Mouse (Mus musculus): ENCODE results near the gene Zfp821.

Gene Zfp821

DNA sequence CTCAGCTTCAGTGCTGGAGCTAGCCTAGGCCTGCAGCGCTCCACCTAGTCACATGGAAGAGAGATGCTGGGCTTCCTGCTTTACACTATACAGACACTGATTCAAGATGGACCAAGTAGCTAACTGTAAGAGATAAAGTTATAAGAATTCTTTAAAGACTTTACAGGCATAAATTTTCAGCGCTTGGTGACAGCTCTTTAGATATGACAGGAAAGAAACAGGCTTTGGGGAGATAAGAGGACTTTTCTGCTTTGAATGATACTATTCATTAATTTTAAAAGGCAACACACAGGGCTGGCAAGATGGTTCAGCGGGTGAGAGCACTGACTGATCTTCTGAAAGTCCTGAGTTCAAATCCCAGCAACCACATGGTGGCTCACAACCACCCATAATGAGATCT lies 6.9 kb upstream of the Zfp821 start:
- no peak for TF ChIP-seq GATA4 (IDR thresholded peaks at IDR 0.05; ENCODE audit: insufficient replicate concordance, low read length)

DNA sequence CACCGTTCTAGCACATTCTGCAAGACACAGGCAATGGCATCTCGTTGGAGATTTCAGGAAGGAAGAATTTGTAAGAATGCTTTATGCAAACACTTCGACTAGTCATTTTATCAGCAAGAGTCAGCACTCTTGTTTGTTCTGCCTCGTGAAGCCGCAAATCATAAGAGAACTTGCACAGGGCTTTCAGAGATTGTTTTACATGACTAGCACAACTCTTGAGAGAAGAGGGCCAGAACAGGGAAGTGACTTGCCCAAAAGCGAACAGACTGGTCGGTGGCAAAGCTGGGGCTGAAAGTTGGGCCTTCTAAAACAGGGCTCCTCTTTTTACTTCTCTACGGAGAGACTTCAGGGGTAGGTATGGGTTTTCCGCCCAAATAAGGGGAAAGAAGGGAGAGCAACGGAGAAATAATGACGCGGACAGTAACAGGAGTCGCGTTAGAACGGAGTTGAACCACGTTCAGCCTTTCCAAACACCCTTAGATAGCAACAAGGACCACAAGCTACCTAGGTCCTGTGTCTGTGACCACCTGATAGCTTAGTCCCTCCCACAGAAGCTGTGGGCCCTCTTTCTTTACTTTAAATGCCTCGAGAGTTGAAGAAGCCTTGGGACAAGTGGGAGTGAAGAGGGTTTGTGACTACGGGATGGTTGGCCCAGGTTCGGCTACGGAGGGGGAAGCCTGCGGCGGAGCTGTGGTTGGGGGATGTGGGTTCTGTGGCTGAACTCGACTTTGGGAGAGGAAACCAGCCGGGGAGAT lies 604 bp upstream of the Zfp821 start:
- no peak for TF ChIP-seq GATA4 (IDR thresholded peaks at IDR 0.05; ENCODE audit: insufficient replicate concordance, low read length)

DNA sequence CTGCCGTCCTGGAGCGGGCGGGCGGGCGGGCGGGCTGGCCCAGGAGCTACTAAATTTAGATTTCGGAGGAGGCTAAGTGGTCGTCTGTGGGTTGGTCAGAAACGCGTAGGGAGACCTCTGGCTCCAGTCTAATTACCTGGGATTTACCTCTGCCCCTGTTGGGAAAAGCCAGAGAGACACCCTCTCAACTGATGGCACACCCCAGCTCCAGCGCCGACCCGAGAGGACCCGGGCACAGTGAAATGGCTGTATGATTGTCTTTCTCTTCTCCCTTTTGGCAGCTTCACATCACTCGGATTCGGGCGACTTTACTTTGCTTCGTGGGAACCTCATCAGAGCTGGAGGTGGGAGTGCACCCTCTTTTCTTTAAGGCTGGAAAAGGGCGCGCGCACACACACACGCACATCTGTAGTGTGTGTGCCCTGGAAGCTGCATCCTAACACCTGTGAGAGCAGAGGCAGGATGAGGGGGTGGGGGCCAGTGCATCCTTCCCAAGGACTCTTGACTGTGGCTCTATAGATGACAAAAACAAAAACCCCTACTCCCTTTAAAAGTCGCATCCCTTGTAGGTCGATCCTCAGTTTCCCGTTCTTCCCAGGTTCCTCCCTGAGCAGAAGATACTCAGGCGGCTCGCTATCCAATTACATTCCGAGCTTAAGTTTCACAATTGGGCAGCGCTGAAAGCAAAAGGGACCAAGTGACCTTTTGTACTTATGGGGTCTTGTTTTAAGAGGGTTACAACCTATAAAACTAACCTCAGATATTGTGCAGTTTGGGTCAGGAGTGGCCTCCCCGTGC lies 929 bp downstream of the Zfp821 start:
- TF ChIP-seq GATA4 (IDR thresholded peaks at IDR 0.05; ENCODE audit: insufficient replicate concordance, low read length), result no peak

DNA sequence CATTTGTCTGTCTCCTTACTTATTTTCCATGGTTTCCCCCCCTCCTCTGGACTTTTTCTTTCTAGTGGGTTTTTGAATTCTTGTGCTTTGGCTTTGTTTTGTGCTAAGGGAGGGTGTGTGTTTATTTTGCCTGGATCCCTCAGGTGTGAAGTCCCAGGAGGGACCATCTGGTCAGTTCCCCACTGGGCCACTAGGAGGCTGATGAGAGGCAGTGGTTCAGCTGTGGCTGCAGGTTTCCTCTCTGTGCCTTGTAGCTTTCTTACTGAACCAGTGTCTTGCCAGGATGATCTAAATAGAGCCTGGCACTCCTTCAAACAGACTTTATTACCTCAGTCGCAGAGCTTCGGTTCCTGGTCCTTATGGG lies 1.5 kb downstream of the Zfp821 start:
- TF ChIP-seq GATA4 (IDR thresholded peaks at IDR 0.05; ENCODE audit: insufficient replicate concordance, low read length), result no peak

DNA sequence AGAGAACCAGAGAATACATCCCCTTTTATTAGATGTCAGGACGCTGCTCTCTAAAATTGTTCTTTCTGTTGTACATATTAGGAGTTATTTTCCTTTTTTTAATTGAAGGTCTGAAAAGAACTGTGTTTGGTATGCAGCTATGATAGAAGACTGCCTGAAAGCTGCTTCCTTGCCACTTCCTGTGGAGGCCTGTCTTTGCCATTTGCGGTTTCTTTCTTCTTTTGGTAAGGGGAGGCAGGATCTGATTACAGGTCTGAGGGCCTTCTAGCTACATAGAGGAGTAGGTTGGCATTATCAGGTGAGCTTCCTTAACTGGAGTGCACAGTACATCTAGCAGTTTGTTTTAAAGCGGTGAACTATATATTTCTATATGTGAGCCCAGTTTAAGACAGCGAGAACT lies 2.6 kb downstream of the Zfp821 start:
- TF ChIP-seq GATA4 (IDR thresholded peaks at IDR 0.05; ENCODE audit: insufficient replicate concordance, low read length), result no peak

DNA sequence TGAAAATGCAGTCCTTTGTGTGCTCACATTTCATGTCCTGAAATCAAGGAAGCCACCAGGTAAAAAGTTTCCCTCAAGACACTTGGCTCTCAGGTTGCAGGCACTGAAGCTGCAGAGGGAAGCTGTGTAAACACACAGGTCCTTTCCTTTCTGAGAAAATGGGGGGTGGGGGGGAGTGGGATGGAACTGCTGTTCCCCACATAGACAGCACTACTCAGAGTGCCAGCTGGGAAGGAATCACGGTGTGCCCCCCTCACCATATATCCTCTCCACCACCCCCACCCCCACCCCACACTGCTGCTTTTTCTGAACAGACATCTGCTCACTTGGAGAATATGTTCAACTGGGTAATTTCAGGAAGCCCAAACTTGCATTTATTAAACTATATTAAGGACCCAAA lies 7.2 kb downstream of the Zfp821 start:
- TF ChIP-seq GATA4 (IDR thresholded peaks at IDR 0.05; ENCODE audit: insufficient replicate concordance, low read length), result no peak

DNA sequence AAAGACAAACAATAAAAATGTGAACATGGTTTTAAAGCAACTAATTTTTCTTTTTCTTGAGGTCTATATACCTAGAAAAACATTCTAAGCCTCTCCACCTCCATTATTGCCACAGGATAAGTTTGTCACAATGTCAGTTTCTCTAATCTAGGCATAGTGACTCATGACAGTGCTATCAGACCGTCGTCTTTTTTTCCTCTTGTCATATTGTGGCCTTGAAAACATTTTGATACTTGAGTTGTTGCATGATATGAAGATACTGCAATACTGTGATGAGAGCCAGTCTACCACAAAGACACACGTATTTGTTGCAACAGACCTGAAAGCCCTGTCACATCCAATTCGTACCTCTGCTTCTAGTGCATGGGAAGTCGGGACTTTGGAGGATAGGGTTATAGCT lies 9.6 kb downstream of the Zfp821 start:
- TF ChIP-seq GATA4 (IDR thresholded peaks at IDR 0.05; ENCODE audit: insufficient replicate concordance, low read length), result no peak

DNA sequence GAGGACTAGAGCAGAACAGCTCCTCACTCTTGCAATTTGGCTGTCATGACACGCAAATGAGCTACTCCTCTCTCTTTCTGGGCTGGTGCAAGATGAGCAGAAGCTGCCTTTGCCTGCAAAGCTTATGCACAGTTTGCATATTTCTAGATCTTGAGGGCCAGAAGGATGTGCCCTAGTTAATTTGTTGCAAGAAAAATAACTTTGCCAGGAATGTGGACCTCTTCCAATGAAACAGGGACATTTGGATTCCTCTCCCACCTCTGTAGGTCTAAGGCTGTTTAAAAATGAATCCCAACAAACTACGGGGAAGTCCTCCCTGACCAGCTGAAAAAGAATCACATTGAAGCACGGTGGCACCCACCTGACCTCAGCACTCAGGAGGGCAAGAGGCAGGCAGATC lies 19.8 kb downstream of the Zfp821 start:
- no peak for TF ChIP-seq GATA4 (IDR thresholded peaks at IDR 0.05; ENCODE audit: insufficient replicate concordance, low read length)

DNA sequence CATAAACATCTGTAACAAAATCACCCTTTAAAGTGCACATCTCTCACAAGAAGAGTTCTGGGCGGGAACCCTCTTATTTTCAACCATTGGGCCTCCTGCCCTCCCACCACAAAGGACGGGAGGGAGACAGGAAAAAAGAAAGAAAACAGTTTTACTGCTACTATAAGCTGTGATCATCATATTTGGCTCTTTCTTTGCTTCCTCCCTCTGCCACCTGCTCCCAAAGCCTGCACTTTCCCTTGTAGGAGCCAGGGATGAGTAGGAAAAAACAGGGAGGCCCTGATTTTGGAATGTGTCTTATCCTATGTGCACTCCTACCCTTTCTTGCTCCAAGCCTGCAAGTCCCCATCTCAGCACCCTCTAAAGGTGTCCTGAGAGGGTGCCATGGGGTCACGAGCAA lies 25.7 kb downstream of the Zfp821 start:
- TF ChIP-seq GATA4 (IDR thresholded peaks at IDR 0.05; ENCODE audit: insufficient replicate concordance, low read length), result no peak

DNA sequence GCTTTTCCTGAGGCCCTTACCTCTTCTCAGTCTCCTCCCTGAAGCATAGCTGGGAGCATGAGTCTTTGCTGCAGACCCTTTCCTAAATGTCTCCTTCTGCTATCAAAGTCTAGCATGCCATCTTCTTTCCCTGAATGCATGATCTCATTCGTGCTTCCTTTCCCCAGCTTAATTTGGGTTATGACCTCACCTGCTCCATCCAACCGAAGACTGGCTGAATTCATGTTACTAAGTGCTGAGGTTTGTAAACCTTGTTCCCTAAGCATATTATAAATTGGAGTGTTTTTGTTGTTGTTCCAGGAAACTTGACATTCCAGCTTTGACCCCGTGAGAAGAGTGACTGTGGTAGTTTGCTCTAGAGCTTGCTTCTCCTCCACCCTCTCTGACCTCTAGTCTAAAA lies 28.7 kb downstream of the Zfp821 start:
- no peak for TF ChIP-seq GATA4 (IDR thresholded peaks at IDR 0.05; ENCODE audit: insufficient replicate concordance, low read length)

DNA sequence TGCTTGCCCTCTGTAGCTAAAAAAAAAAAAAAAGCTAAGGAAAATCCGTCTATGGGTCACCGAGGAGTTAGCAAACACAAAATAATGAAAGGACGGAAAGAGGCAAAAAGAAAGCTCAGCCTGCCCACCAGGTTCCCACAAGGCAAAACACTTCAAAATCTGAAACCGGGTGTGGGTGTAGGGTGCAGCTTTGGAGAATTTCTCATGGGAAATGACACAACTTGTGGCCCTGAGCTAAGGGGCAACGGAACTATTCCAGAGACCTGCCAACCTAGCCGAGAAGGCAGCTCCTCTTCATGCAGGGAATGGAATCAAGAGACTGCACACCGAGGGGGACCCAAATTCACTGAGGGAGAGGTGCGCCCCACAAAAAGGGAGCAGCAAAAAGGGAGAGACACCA lies 31.5 kb downstream of the Zfp821 start:
- no peak for TF ChIP-seq GATA4 (IDR thresholded peaks at IDR 0.05; ENCODE audit: insufficient replicate concordance, low read length)

DNA sequence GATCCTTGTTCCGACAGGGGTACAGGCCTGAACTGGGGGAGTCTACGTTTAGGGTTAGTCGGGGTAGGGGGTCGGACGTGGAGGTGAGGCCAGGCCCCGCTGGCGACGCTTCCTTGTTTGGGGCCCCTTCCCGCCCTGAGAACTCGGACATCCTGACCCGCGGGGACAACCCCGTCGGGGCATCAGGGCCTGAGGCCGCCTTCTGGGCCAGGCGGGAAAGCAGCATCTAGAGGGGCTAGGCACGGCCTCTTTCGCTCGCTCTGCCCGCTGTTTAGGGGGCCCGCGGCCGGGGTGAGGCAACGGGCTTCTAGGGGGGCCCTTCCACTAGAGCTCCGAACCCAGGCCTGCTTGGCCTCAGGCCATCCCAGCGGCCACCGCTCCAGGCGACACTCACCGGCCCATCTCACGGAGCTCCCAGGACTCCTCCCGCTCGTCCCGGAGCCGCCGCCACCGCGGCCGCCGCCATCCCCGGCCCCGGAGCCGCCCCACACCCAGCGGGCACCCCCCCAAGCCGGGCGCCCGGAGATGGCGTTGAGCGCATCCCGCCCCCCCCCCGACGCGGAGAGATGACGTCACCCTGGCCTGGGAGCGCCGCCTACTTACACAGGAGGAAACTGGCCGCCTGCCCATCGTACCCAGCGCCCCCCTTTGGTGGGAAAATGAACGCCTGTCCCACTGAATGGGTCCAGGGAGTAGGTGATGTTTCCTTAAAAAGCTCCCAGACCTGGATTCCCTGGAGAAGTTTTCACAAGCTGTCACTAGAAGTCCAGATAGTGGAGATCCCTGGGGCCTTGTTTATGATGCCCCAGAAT lies 32.1 kb downstream of the Zfp821 start, which contains the start of gene Atxn1l:
Gene Atxn1l (minus strand): TSS at position 503 of the 812 bp plus-strand sequence.
- peak; percentile 24; the same call in 1 of the 2 replicates for TF ChIP-seq GATA4 (IDR thresholded peaks at IDR 0.05; ENCODE audit: insufficient replicate concordance, low read length)

DNA sequence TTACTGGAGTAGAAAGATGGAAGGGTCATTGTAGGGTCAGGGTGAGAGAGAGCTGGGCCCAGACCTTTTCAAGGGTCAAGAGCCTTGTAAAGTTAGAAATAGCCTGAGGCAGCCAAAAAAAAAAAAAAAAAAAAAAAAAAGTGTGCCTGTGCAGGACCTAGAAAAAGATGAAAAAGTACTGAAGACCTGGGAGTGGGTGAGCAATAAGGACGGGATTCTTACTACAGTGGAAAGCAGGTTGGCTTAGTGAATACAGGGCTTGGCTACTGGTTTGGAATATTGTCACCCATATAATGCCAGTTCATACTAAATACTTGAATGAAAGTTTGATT lies 32.7 kb downstream of the Zfp821 start:
- TF ChIP-seq GATA4 (IDR thresholded peaks at IDR 0.05; ENCODE audit: insufficient replicate concordance, low read length), result no peak

DNA sequence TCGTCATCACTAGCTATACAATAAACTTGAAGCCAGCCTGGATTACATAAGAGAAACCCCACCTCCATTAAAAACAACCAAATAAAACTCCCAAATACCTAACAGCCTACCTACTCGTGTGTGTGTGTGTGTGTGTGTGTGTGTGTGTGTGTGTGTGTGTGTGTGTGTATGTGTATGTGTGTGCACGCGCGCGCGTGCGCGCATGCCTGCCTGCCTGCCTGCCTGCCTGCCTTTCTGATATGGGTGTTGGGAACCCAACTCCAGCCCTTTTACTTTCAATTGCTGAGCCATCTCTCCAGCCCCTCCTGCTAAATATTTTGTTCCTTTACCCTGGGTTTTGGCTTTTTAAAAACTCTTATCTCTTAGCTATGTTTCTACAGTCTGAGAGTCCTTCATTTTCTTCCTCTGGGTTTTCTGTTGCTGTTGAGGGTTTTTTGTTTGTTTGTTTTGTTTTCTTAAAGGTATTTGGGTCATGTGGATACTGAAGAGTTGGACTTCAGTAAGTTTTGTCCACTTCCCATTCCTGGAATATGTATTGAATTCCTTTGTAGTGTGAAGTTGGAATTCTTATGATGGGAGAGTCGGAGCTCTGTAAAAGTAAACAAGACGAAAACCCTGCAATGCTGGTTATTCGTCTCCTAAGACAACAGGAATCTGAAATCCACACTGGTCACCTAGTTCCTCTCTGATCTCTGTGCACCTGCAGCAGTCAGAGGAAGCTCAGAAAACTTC lies 42.3 kb downstream of the Zfp821 start:
- TF ChIP-seq GATA4 (IDR thresholded peaks at IDR 0.05; ENCODE audit: insufficient replicate concordance, low read length), result no peak

DNA sequence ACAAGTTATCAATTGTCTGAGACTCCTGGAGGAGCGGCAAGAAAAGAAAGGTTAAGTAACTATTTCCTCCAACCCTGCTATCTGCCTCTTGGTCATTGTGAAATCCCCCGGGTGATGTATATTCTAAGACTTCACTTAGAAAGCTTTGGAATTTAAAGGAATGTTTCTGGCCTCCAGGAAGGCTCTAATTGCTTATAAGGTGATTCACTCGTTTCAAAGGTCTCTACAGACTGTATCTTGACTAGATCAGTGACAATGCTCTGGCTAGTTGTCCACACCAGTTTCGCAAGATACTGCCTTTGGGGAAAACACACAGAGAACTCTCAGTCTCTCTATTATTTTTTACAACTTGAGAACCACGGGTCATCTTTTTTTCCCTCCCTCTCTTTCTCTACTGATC lies 44.9 kb downstream of the Zfp821 start:
- TF ChIP-seq GATA4 (IDR thresholded peaks at IDR 0.05; ENCODE audit: insufficient replicate concordance, low read length), result no peak
